ENCODE assay signal across 20 mouse cellular contexts in the genomic region with DNA sequence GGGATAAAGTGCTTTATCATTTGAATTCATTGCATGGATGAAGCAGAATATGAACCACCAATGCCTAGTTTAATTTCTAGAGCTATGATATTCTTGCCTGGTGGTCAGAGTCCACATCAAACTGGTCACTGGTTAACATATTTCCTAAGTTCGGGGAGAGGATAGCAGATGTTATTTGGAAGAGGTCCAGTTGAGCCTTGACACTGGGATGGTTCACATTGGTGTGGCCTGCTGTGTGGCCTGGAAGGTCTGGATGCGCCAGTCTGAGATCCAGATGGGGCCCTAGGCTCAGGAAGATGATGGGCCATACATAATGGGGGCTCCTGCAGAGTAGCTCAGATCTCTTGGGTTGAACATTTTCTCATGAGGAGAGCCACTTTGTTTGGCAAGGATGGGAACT.
"Had no signal": no experiment of that assay in that cellular context is flagged by ENCODE, and none has a peak within 500 bp of the region (broad histone marks: within the 10 kb centered on the region; RNA-seq: fewer than 3 reads in every experiment).

No protein-coding gene starts in this region.

- H3K4me2 ChIP-seq: intestine, embryonic 15.5 days; limb, embryonic 12.5 days; limb, embryonic 15.5 days; liver, embryonic 15.5 days; lung, embryonic 14.5 days; midbrain, embryonic 12.5 days; midbrain, embryonic 15.5 days; neural tube, embryonic 12.5 days; neural tube, embryonic 15.5 days had no signal

- H3K4me1 ChIP-seq: limb, embryonic 15.5 days; midbrain, embryonic 15.5 days; neural tube, embryonic 12.5 days; neural tube, embryonic 15.5 days had no signal

- ATAC-seq: hindbrain, embryonic 16.5 days; intestine, embryonic 15.5 days; lung, postnatal 0 days; midbrain, embryonic 15.5 days had no signal

- H3K4me3 ChIP-seq: intestine, embryonic 15.5 days; limb, embryonic 12.5 days; limb, embryonic 15.5 days; liver, embryonic 15.5 days; midbrain, embryonic 12.5 days; midbrain, embryonic 15.5 days; neural tube, embryonic 12.5 days; neural tube, embryonic 15.5 days had no signal

- H3K36me3 ChIP-seq: intestine, embryonic 15.5 days; limb, embryonic 12.5 days; limb, embryonic 15.5 days; liver, embryonic 15.5 days; midbrain, embryonic 12.5 days; midbrain, embryonic 15.5 days; neural tube, embryonic 12.5 days; neural tube, embryonic 15.5 days had no signal

- DNase-seq: left cerebral cortex, postnatal 4 days; lung, embryonic 14.5 days; right cerebral cortex, adult 18-20 months; right cerebral cortex, postnatal 14 days; right cerebral cortex, postnatal 4 days; thymus, adult 2 months; thymus, postnatal 14 days had no signal

- H3K9me3 ChIP-seq: intestine, embryonic 15.5 days; limb, embryonic 12.5 days; limb, embryonic 15.5 days; liver, embryonic 15.5 days; midbrain, embryonic 12.5 days; midbrain, embryonic 15.5 days; neural tube, embryonic 12.5 days; neural tube, embryonic 15.5 days had no signal

- H3K27me3 ChIP-seq: intestine, embryonic 15.5 days; limb, embryonic 12.5 days; limb, embryonic 15.5 days; liver, embryonic 15.5 days; midbrain, embryonic 15.5 days; neural tube, embryonic 12.5 days; neural tube, embryonic 15.5 days had no signal

- H3K27ac ChIP-seq: intestine, embryonic 15.5 days; kidney, postnatal 0 days; limb, embryonic 12.5 days; limb, embryonic 15.5 days; liver, embryonic 15.5 days; macrophage; midbrain, embryonic 12.5 days; midbrain, embryonic 15.5 days; neural tube, embryonic 12.5 days; neural tube, embryonic 15.5 days; stomach, postnatal 0 days had no signal

- H3K9ac ChIP-seq: intestine, embryonic 15.5 days; limb, embryonic 12.5 days; limb, embryonic 15.5 days; liver, embryonic 15.5 days; lung, embryonic 14.5 days; midbrain, embryonic 12.5 days; midbrain, embryonic 15.5 days; neural tube, embryonic 12.5 days; neural tube, embryonic 15.5 days had no signal
